Mouse (Mus musculus) midbrain, postnatal 0 days (tissue): ENCODE measurements around the gene Mettl8. TPM values are rescaled to one million over a fixed set of nuclear protein-coding genes. Genes with fewer than 3 reads are reported as not detected.

ENCODE experiments used
- ATAC-seq: fragments of 200-750 bp; cut with Nextera tagmentation; 2 replicates; pipeline ENCODE4 v1.8.0; 2017; ENCODE audit warnings: moderate number of reproducible peaks, mild to moderate bottlenecking, moderate TSS enrichment, moderate library complexity; ENCODE audit not compliant: low FRiP score
- DNase-seq: peaks from one replicate; pipeline ENCODE4 v3.0.0-alpha.2; 2015; ENCODE audit warnings: low spot score
- H3K27ac ChIP-seq: fragments of 300-500 bp; sonication (generic); 2 replicates; pipeline ENCODE4 v1.5.1; 2014; ENCODE audit warnings: low read depth, mild to moderate bottlenecking, low read length, mixed read lengths
- H3K27me3 ChIP-seq: fragments of 300-500 bp; sonication (generic); 2 replicates; pipeline ENCODE4 v1.6.1; 2014; ENCODE audit warnings: low read length, control low read depth, mixed read lengths; ENCODE audit not compliant: insufficient read depth
- H3K36me3 ChIP-seq: fragments of 300-500 bp; sonication (generic); 2 replicates; pipeline ENCODE4 v1.6.1; 2014; ENCODE audit warnings: low read length, control low read depth, mixed read lengths; ENCODE audit not compliant: insufficient read depth
- H3K4me1 ChIP-seq: fragments of 300-500 bp; sonication (generic); 2 replicates; pipeline ENCODE4 v1.6.1; 2014; ENCODE audit warnings: mild to moderate bottlenecking, control low read depth, antibody characterized with exemption, low read length, mixed read lengths; ENCODE audit not compliant: insufficient read depth
- H3K4me2 ChIP-seq: fragments of 300-500 bp; sonication (generic); 2 replicates; pipeline ENCODE4 v1.6.1; 2014; ENCODE audit warnings: low read depth, mild to moderate bottlenecking, low read length, mixed read lengths; ENCODE audit not compliant: poor library complexity, severe bottlenecking
- H3K4me3 ChIP-seq: fragments of 300-500 bp; sonication (generic); 2 replicates; pipeline ENCODE4 v1.5.1; 2014; ENCODE audit warnings: low read depth, mild to moderate bottlenecking, low read length, moderate library complexity
- H3K9ac ChIP-seq: fragments of 300-500 bp; sonication (generic); replicated peaks from 2 replicates; pipeline ENCODE4 v1.6.1; 2014; ENCODE audit warnings: mild to moderate bottlenecking, low read length, moderate library complexity, mixed read lengths; ENCODE audit not compliant: poor library complexity, severe bottlenecking
- H3K9me3 ChIP-seq: fragments of 300-500 bp; sonication (generic); 2 replicates; pipeline ENCODE4 v1.6.1; 2016; ENCODE audit warnings: low read length, control low read depth
- CTCF ChIP-seq: IDR thresholded peaks from 2 replicates; pipeline ENCODE4 v1.5.1; 2016; ENCODE audit warnings: antibody characterized with exemption, mild to moderate bottlenecking
- WGBS: fragments of 180-500 bp; shearing (Covaris S2); extraction: QIAGEN DNeasy Blood & Tissue Kit; methylation state at CpG from one replicate; pipeline ENCODE4 v1.1.7; 2014; 5-methylcytosine and 5-hydroxymethylcytosine counted together
- polyA plus RNA-seq: library from polyadenylated mRNA; unstranded; fragments of >200 nt; fragmentation: Nextera tagmentation; extraction: Ambion mirVana; gene quantifications from 2 replicates; pipeline ENCODE4 v1.2.1, GENCODE M21; 2015
- total RNA-seq: library from RNA; depleted of rRNA; stranded (reverse); fragments of >200 nt; gene quantifications from 2 replicates; pipeline ENCODE4 v1.2.3, GENCODE M21; 2014

Gene Mettl8
- total and polyA plus RNA-seq, 2 experiments from 2014 or later: 5.3 to 7.7 TPM

- no peak overlapping the region for H3K9ac ChIP-seq
- no peak overlapping the region for H3K4me3 ChIP-seq
- H3K9me3 ChIP-seq: no peaks in the 10 kb centered on the region
- no peak overlapping the region for H3K4me2 ChIP-seq
- no peak overlapping the region for H3K27ac ChIP-seq
- no peaks in the 10 kb centered on the region for H3K36me3 ChIP-seq
- WGBS: 39% methylated on average over 7 of the region's 7 CpGs
- DNase-seq: no peak
- no peak for ATAC-seq
- peaks cover 4% of the 10 kb centered on the region; the same call in 1 of the 2 replicates for H3K4me1 ChIP-seq
- H3K27me3 ChIP-seq: no peaks in the 10 kb centered on the region
- TF ChIP-seq CTCF: no peak
These were observed 96.0 kb downstream of the Mettl8 start for GRCm38 (mm10) chr2:70959337-70959736.

- Histone ChIP-seq H3K4me3 (no peak overlapping the region), H3K9me3 (no peaks in the 10 kb centered on the region), H3K4me2 (no peak overlapping the region), H3K4me1 (peaks cover 4% of the 10 kb centered on the region; the same call in 1 of the 2 replicates), H3K27me3 (no peaks in the 10 kb centered on the region), H3K27ac (no peak overlapping the region), H3K9ac (no peak overlapping the region), H3K36me3 (no peaks in the 10 kb centered on the region)
- DNase-seq: no peak
- ATAC-seq: no peak
- TF ChIP-seq CTCF: no peak
- 84% methylated on average over 7 of the region's 7 CpGs for WGBS
These were observed 96.8 kb downstream of the Mettl8 start for GRCm38 (mm10) chr2:70958536-70958935.

- H3K4me2 ChIP-seq: no peak overlapping the region
- H3K4me3 ChIP-seq: no peak overlapping the region
- H3K36me3 ChIP-seq: no peaks in the 10 kb centered on the region
- no peak overlapping the region for H3K9ac ChIP-seq
- no peaks in the 10 kb centered on the region for H3K4me1 ChIP-seq
- TF ChIP-seq CTCF: no peak
- no peaks in the 10 kb centered on the region for H3K9me3 ChIP-seq
- H3K27ac ChIP-seq: no peak overlapping the region
- WGBS: 60% methylated on average over 2 of the region's 2 CpGs
- H3K27me3 ChIP-seq: no peaks in the 10 kb centered on the region
- ATAC-seq: no peak
- no peak for DNase-seq
These were observed 101.8 kb downstream of the Mettl8 start for GRCm38 (mm10) chr2:70953616-70954015.

- H3K4me3 ChIP-seq: no peak overlapping the region
- DNase-seq (no peak), ATAC-seq (no peak)
- no peak overlapping the region for H3K9ac ChIP-seq
- 83% methylated on average over 2 of the region's 2 CpGs for WGBS
- no peak overlapping the region for H3K27ac ChIP-seq
- no peaks in the 10 kb centered on the region for H3K9me3 ChIP-seq
- TF ChIP-seq CTCF: no peak
- no peaks in the 10 kb centered on the region for H3K4me1 ChIP-seq
- no peak overlapping the region for H3K4me2 ChIP-seq
- H3K27me3 ChIP-seq: no peaks in the 10 kb centered on the region
- H3K36me3 ChIP-seq: no peaks in the 10 kb centered on the region
These were observed 103.4 kb downstream of the Mettl8 start for GRCm38 (mm10) chr2:70951944-70952343.

- ATAC-seq: no peak
These were observed 110.7 kb downstream of the Mettl8 start for GRCm38 (mm10) chr2:70944511-70945305.

GRCm38 (mm10) chr2:70940826-70941225 lies 114.6 kb downstream of the Mettl8 start:
- Histone ChIP-seq H3K4me1 (no peaks in the 10 kb centered on the region), H3K9me3 (no peaks in the 10 kb centered on the region), H3K27ac (no peak overlapping the region), H3K27me3 (no peaks in the 10 kb centered on the region), H3K4me2 (no peak overlapping the region), H3K4me3 (no peak overlapping the region), H3K36me3 (no peaks in the 10 kb centered on the region), H3K9ac (no peak overlapping the region)
- no peak for ATAC-seq
- 62% methylated on average over 14 of the region's 14 CpGs for WGBS
- DNase-seq: no peak
- TF ChIP-seq CTCF: no peak

More at GRCm38 (mm10) chr2:70944511-70945305, 110.7 kb downstream of the Mettl8 start:
- WGBS: 81% methylated on average over 8 of the region's 8 CpGs
- H3K27ac ChIP-seq: no peak overlapping the region
- no peak for TF ChIP-seq CTCF
- H3K27me3 ChIP-seq: no peaks in the 10 kb centered on the region
- H3K4me1 ChIP-seq: no peaks in the 10 kb centered on the region
- H3K36me3 ChIP-seq: no peaks in the 10 kb centered on the region
- H3K9me3 ChIP-seq: no peaks in the 10 kb centered on the region
- no peak overlapping the region for H3K9ac ChIP-seq
- H3K4me2 ChIP-seq: no peak overlapping the region
- no peak for DNase-seq
- no peak overlapping the region for H3K4me3 ChIP-seq
